9 mouse cellular contexts compared by ENCODE assay signal in genomic region chr19:56873816-56874600, GRCm38 (mm10). TPM values are rescaled to one million over a fixed set of nuclear protein-coding genes. Genes with fewer than 3 reads are reported as not detected.
DNase-seq lines count a peak whose midpoint lies in the region; ATAC-seq and TF ChIP-seq lines count a peak whose summit lies in the region.
"Had no signal": no experiment of that assay in that cellular context is flagged by ENCODE, and none has a peak within 500 bp of the region (broad histone marks: within the 10 kb centered on the region; RNA-seq: fewer than 3 reads in every experiment).

Gene Vwa2, plus strand, starts transcription at chr19:56874249.

- peak within 1 kb of the TSS; percentile 55 for H3K9ac ChIP-seq in intestine, embryonic 16.5 days (ENCODE audit: low read depth, low read length)
- no peak within 1 kb of the TSS for H3K9ac ChIP-seq in liver, postnatal 0 days (replicated peaks)

- peak; percentile 74 for ATAC-seq in intestine, embryonic 16.5 days
- peak; percentile 85 for ATAC-seq in liver, postnatal 0 days

- peak within 1 kb of the TSS; percentile 52 for H3K4me3 ChIP-seq in intestine, embryonic 16.5 days (ENCODE audit: low read length)
- peak within 1 kb of the TSS; percentile 23 for H3K4me3 ChIP-seq in liver, postnatal 0 days (ENCODE audit: low read depth, low read length)

- H3K9me3 ChIP-seq in intestine, embryonic 16.5 days (ENCODE audit: control insufficient read depth, low read length): no peaks in the 10 kb centered on the region
- no peaks in the 10 kb centered on the region for H3K9me3 ChIP-seq in liver, postnatal 0 days (ENCODE audit: low read length)

- no peaks in the 10 kb centered on the region for H3K36me3 ChIP-seq in intestine, embryonic 16.5 days (ENCODE audit: control insufficient read depth, insufficient read depth, low read length)
- no peaks in the 10 kb centered on the region for H3K36me3 ChIP-seq in liver, postnatal 0 days (replicated peaks; ENCODE audit: insufficient read depth, low read length)

- no peak for TF ChIP-seq CTCF in liver, postnatal 0 days (IDR thresholded peaks at IDR 0.05; ENCODE audit: low read depth)

- peak; percentile 10 for DNase-seq in adrenal gland, adult 2 months
- no peak for DNase-seq in adrenal gland, postnatal 4 days (ENCODE audit: low spot score in 2 of 2)
- peak; percentile 25 for DNase-seq in urinary bladder, adult 2 months (ENCODE audit: low spot score)
- no peak for DNase-seq in urinary bladder, postnatal 36 days (ENCODE audit: low spot score in 2 of 2)
- DNase-seq in liver, postnatal 0 days: peak; percentile 55
- DNase-seq in retina, postnatal 1 day: peak; percentile 70
- no peak for DNase-seq in ovary, postnatal 14 days (ENCODE audit: low spot score)

- H3K27ac ChIP-seq in intestine, embryonic 16.5 days (ENCODE audit: low read length): no peak within 1 kb of the TSS
- H3K27ac ChIP-seq in liver, postnatal 0 days (ENCODE audit: low read depth): no peak within 1 kb of the TSS

- H3K4me1 ChIP-seq in intestine, embryonic 16.5 days (ENCODE audit: control insufficient read depth, insufficient read depth, low read length): peaks cover 14% of the 10 kb centered on the region; the same call in 1 of the 2 replicates
- H3K4me1 ChIP-seq in liver, postnatal 0 days (ENCODE audit: insufficient read depth): peaks cover 7% of the 10 kb centered on the region

- no peak for TF ChIP-seq EP300 in liver, postnatal 0 days (IDR thresholded peaks at IDR 0.05; ENCODE audit: low read depth)

- WGBS in intestine, embryonic 16.5 days: 1% methylated on average over 71 of the region's 71 CpGs
- 4% methylated on average over 65 of the region's 71 CpGs for WGBS in liver, postnatal 0 days (ENCODE audit: insufficient replicate concordance)

- peaks cover 22% of the 10 kb centered on the region for H3K27me3 ChIP-seq in intestine, embryonic 16.5 days (replicated peaks; ENCODE audit: control insufficient read depth, insufficient read depth, low read length)
- peaks cover 94% of the 10 kb centered on the region for H3K27me3 ChIP-seq in liver, postnatal 0 days (ENCODE audit: insufficient read depth, low read length)

- H3K4me2 ChIP-seq in intestine, embryonic 16.5 days (ENCODE audit: low read depth, low read length): peak within 1 kb of the TSS; percentile 98
- peak within 1 kb of the TSS; percentile 58 for H3K4me2 ChIP-seq in liver, postnatal 0 days (ENCODE audit: low read depth, low read length)

RNA-seq across cellular contexts. Expression of gene Vwa2, which starts in this region (rescaled TPM):
- not detected for total RNA-seq in adrenal gland, adult 2 months (2021)
- not detected in 2 replicates for polyA plus RNA-seq in adrenal gland, adult 2 months (2012; rRNA removed)
- 1 to 10 TPM in 1 of 2 experiments, under 1 TPM in 1; 0.08 to 4.5 TPM for total RNA-seq in adrenal gland, postnatal 4 days (2021)
- 0.01 TPM in 1 of 2 replicates, not detected in the other for polyA plus RNA-seq in urinary bladder, adult 2 months (2012; rRNA removed)
- 0.29 and 0.43 TPM in 2 replicates for polyA plus RNA-seq in intestine, embryonic 16.5 days (2015; fragmentation: Nextera tagmentation; extraction: Ambion mirVana)
- polyA plus RNA-seq in liver, postnatal 0 days (2015; fragmentation: Nextera tagmentation; extraction: Ambion mirVana): not detected in 2 replicates
- polyA plus RNA-seq: cortical plate, adult 2 months had no signal

Comparison
In these comparisons a context has a peak if more than half of its experiments do, and no peak if none do; other contexts are left out.
1. Peak in DNase-seq in adrenal gland, adult 2 months; RNA of the gene not detected or under 1 TPM.
2. Peak in DNase-seq in urinary bladder, adult 2 months; RNA of the gene not detected or under 1 TPM.
3. Peak in ATAC-seq, H3K4me3 ChIP-seq, H3K9ac ChIP-seq and H3K4me2 ChIP-seq in intestine, embryonic 16.5 days; RNA of the gene not detected or under 1 TPM.
4. Peak in DNase-seq, ATAC-seq, H3K4me3 ChIP-seq and H3K4me2 ChIP-seq in liver, postnatal 0 days; RNA of the gene not detected or under 1 TPM.